Mouse (Mus musculus): ENCODE results near the gene Gramd2.

GRCm38 (mm10) chr9:59672195-59672894, 7.6 kb upstream of the Gramd2 start:
- TF ChIP-seq CTCF (IDR thresholded peaks at IDR 0.05; ENCODE audit: low read depth) (no peak), EP300 (IDR thresholded peaks at IDR 0.05; ENCODE audit: low read depth) (peak; percentile 74)

Measured in liver, embryonic 14.5 days (tissue).